Mouse (Mus musculus): ENCODE measurements around the gene Xrcc5.

DNA sequence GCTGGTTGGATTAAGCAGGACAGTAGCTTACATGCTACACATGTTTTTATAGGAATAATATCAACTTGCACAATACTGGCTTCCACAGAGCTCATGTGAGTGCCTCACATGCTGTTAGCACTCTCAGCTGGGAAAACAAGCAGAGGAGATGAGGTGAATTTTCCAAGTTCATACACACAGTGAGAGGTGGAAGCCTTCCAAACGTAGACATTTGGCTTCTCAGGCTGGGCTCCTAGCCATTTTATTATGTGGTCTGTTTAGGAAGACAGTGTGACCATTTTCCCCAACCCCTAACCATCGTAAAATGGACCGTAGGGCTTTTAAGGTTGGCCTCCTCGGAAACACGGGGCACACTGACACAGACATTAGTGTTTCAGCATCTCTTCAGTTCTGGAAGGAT lies 102.7 kb downstream of the Xrcc5 start:
- TF ChIP-seq CTCF (IDR thresholded peaks at IDR 0.05; ENCODE audit: borderline replicate concordance, extremely low read depth, insufficient read depth, insufficient read length): no peak
- TF ChIP-seq POLR2A (IDR thresholded peaks at IDR 0.05; ENCODE audit: borderline replicate concordance, extremely low read depth, insufficient read depth, insufficient read length, poor library complexity, severe bottlenecking): no peak

Measured in brain, embryonic 14.5 days (tissue).